In the genomic region with DNA sequence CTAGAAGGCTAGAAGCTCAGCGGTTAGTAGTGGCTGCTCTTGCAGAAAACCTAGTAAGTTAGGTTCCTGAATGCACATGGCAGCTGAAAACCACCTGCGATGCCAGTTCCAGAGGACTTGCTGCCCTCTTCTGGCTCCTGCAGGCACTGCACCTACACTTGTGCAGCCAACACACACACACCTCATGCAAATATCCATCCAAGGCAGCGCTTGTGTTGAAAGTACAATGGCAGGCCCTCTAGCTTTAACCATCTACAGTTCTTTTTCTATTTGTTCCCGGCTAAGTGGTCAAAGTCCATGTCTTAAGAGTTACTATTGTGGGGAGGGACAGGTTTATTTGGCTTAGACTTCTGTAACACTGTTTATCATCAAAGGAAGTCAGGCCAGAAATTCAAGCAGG, we compare ENCODE assay signal across 9 mouse cellular contexts. TPM values are rescaled to one million over a fixed set of nuclear protein-coding genes. Genes with fewer than 3 reads are reported as not detected.
DNase-seq lines count a peak whose midpoint lies in the region; ATAC-seq and TF ChIP-seq lines count a peak whose summit lies in the region.
"Had no signal": no experiment of that assay in that cellular context is flagged by ENCODE, and none has a peak within 500 bp of the region (broad histone marks: within the 10 kb centered on the region; RNA-seq: fewer than 3 reads in every experiment).

No protein-coding gene starts in this region.

- intact Hi-C loops in gastrocnemius, postnatal 36 days (cut with DNase I): loop anchor here (2.0 kb wide), 1 partner anchor 177 kb away; no protein-coding TSS in a partner anchor

- 82% methylated on average over 4 of the region's 4 CpGs for WGBS in olfactory bulb, adult 2 months

- no peak overlapping the region for H3K4me3 ChIP-seq in olfactory bulb, adult 2 months (ENCODE audit: insufficient read depth, low read depth, low read length)
- H3K4me3 ChIP-seq: limb, embryonic 15.5 days had no signal

- peaks cover 37% of the 10 kb centered on the region for H3K4me1 ChIP-seq in olfactory bulb, adult 2 months (ENCODE audit: control insufficient read depth, insufficient read depth, low read length)

- peak; percentile 60; the same call in 1 of the 2 replicates for TF ChIP-seq CTCF in olfactory bulb, adult 2 months (IDR thresholded peaks at IDR 0.05; ENCODE audit: insufficient read depth, low read depth, low read length)

- ATAC-seq in common myeloid progenitor, adult 5-6 weeks (replicated peaks; ENCODE audit: low read depth, poor library complexity, severe bottlenecking): peak; percentile 64; the same call in 1 of the 2 replicates

- DNase-seq in gastrocnemius, postnatal 10 days: peak; percentile 57
- DNase-seq in gastrocnemius, postnatal 36 days: no peak
- peak; percentile 68 for DNase-seq in right cerebral cortex, postnatal 14 days
- no peak for DNase-seq in right cerebral cortex, adult 18-20 months
- DNase-seq in kidney, postnatal 4 days: peak; percentile 81 to 83
- DNase-seq in urinary bladder, adult 2 months (ENCODE audit: low spot score): no peak

- no peak overlapping the region for H3K27ac ChIP-seq in olfactory bulb, adult 2 months (ENCODE audit: insufficient read depth, low read depth, low read length)
- H3K27ac ChIP-seq: limb, embryonic 15.5 days had no signal

- TF ChIP-seq POLR2A in olfactory bulb, adult 2 months (IDR thresholded peaks at IDR 0.05; ENCODE audit: insufficient read depth, low read depth, low read length): no peak

RNA-seq across cellular contexts. Expression of gene Rps17, which starts 5.3 kb away (rescaled TPM):
- 1,000 to 10,000 TPM; 1,068 to 1,095 TPM for total RNA-seq in gastrocnemius, postnatal 10 days (2021)
- 100 to 1,000 TPM; 615 to 766 TPM for total RNA-seq in gastrocnemius, postnatal 36 days (2021)
- 3,700 and 3,979 TPM in 2 replicates for total RNA-seq in common myeloid progenitor, adult 5-6 weeks (2017)
- polyA plus RNA-seq in olfactory bulb, adult 2 months (2012; ENCODE audit: insufficient read depth, insufficient read length, low replicate concordance, missing spikeins): 2,532 TPM in 1 of 2 replicates, not detected in the other
- 2,204 and 2,273 TPM in 2 replicates for polyA plus RNA-seq in urinary bladder, adult 2 months (2012; rRNA removed)

Comparison
In these comparisons a context has a peak if more than half of its experiments do, and no peak if none do; other contexts are left out.
1. DNase-seq: peak in gastrocnemius, postnatal 10 days (single experiment), right cerebral cortex, postnatal 14 days (single experiment) and kidney, postnatal 4 days (2 of 2); none in gastrocnemius, postnatal 36 days (0 of 2), right cerebral cortex, adult 18-20 months (single experiment) and urinary bladder, adult 2 months (single experiment).